Mouse (Mus musculus) kidney, embryonic 15.5 days (tissue): ENCODE results near the gene Mrm1. TPM values are rescaled to one million over a fixed set of nuclear protein-coding genes. Genes with fewer than 3 reads are reported as not detected.
"Not testable (repeated sequence)": the region's sequence is repeated elsewhere in the genome, so short reads cannot be mapped to it uniquely, and the experiment has no call there.

Source experiments
- ATAC-seq: fragments of 200-750 bp; cut with Nextera tagmentation; replicated peaks from 2 replicates; pipeline ENCODE4 v1.8.0; 2017; ENCODE audit warnings: moderate TSS enrichment; ENCODE audit not compliant: low FRiP score
- H3K27ac ChIP-seq: fragments of 300-500 bp; sonication (generic); 2 replicates; pipeline ENCODE4 v1.5.1; 2015; ENCODE audit warnings: mild to moderate bottlenecking, inconsistent platforms
- H3K27me3 ChIP-seq: fragments of 300-500 bp; sonication (generic); 2 replicates; pipeline ENCODE4 v1.6.1; 2015; ENCODE audit warnings: inconsistent platforms
- H3K36me3 ChIP-seq: fragments of 300-500 bp; sonication (generic); 2 replicates; pipeline ENCODE4 v1.6.1; 2015; ENCODE audit warnings: inconsistent platforms
- H3K4me1 ChIP-seq: fragments of 300-500 bp; sonication (generic); 2 replicates; pipeline ENCODE4 v1.6.1; 2015; ENCODE audit warnings: inconsistent platforms
- H3K4me2 ChIP-seq: fragments of 300-500 bp; sonication (generic); 2 replicates; pipeline ENCODE4 v1.6.1; 2015; ENCODE audit warnings: moderate library complexity, mild to moderate bottlenecking, inconsistent platforms
- H3K4me3 ChIP-seq: fragments of 300-500 bp; sonication (generic); replicated peaks from 2 replicates; pipeline ENCODE4 v1.5.1; 2015; ENCODE audit warnings: mild to moderate bottlenecking, inconsistent platforms
- H3K9ac ChIP-seq: fragments of 300-500 bp; sonication (generic); 2 replicates; pipeline ENCODE4 v1.6.1; 2015; ENCODE audit warnings: mild to moderate bottlenecking, inconsistent platforms
- H3K9me3 ChIP-seq: fragments of 300-500 bp; sonication (generic); replicated peaks from 2 replicates; pipeline ENCODE4 v1.6.1; 2016; ENCODE audit warnings: inconsistent platforms
- WGBS: fragments of 180-500 bp; shearing (Covaris S2); methylation state at CpG from one replicate; pipeline ENCODE4 v1.1.7; 2015; ENCODE audit warnings: mixed read lengths; 5-methylcytosine and 5-hydroxymethylcytosine counted together
- polyA plus RNA-seq: library from polyadenylated mRNA; unstranded; fragments of >200 nt; fragmentation: Nextera tagmentation; extraction: Ambion mirVana; gene quantifications from 2 replicates; pipeline ENCODE4 v1.2.1, GENCODE M21; 2015

Mrm1 gene
- 10.0 and 13.7 TPM in 2 replicates for polyA plus RNA-seq

GRCm38 (mm10) chr11:84818961-84819692, at the start of gene Mrm1:
TSS of gene Mrm1 (minus strand) at chr11:84819515.
- ATAC-seq = peak; percentile 85
- Histone ChIP-seq H3K27ac (peak within 1 kb of the TSS; percentile 88), H3K4me3 (peak within 1 kb of the TSS; percentile 82), H3K27me3 (no peaks in the 10 kb centered on the region), H3K9me3 (no peaks in the 10 kb centered on the region), H3K4me2 (peak within 1 kb of the TSS; percentile 99), H3K36me3 (peaks cover 8% of the 10 kb centered on the region; the same call in 1 of the 2 replicates), H3K9ac (peak within 1 kb of the TSS; percentile 71), H3K4me1 (peaks cover 6% of the 10 kb centered on the region; the same call in 1 of the 2 replicates)
- WGBS = under 1% methylated on average over 54 of the region's 55 CpGs

- H3K9me3 ChIP-seq = no peaks in the 10 kb centered on the region
- peaks cover 19% of the 10 kb centered on the region for H3K4me1 ChIP-seq
- no peak for ATAC-seq
- no peaks in the 10 kb centered on the region for H3K27me3 ChIP-seq
- peak overlapping the region; percentile 77 for H3K4me2 ChIP-seq
- peak overlapping the region; percentile 96 for H3K4me3 ChIP-seq
- peak overlapping the region; percentile 99 for H3K27ac ChIP-seq
- 10% methylated on average over 7 of the region's 7 CpGs for WGBS
- H3K36me3 ChIP-seq = peaks cover 15% of the 10 kb centered on the region
- H3K9ac ChIP-seq = peak overlapping the region; percentile 87
Measured at GRCm38 (mm10) chr11:84868786-84869259, 49.5 kb upstream of the Mrm1 start.

GRCm38 (mm10) chr11:84867586-84867985, 48.3 kb upstream of the Mrm1 start:
- Histone ChIP-seq H3K27ac (no peak overlapping the region), H3K4me1 (peaks cover 19% of the 10 kb centered on the region), H3K9me3 (no peaks in the 10 kb centered on the region), H3K36me3 (peaks cover 18% of the 10 kb centered on the region), H3K27me3 (no peaks in the 10 kb centered on the region), H3K9ac (no peak overlapping the region), H3K4me2 (0 out of 2 replicates have a peak overlapping the region, but pooled peaks have one; percentile 15), H3K4me3 (0 out of 2 replicates have a peak overlapping the region, but pooled peaks have one; percentile 6)
- 85% methylated on average over 2 of the region's 2 CpGs for WGBS
- ATAC-seq = no peak

GRCm38 (mm10) chr11:84865268-84865667, 46.0 kb upstream of the Mrm1 start:
- no peaks in the 10 kb centered on the region for H3K9me3 ChIP-seq
- H3K27me3 ChIP-seq = no peaks in the 10 kb centered on the region
- H3K4me2 ChIP-seq = no peak overlapping the region
- H3K27ac ChIP-seq = no peak overlapping the region
- no peak overlapping the region for H3K4me3 ChIP-seq
- peaks cover 19% of the 10 kb centered on the region for H3K4me1 ChIP-seq
- WGBS = 60% methylated on average over 2 of the region's 2 CpGs
- peaks cover 38% of the 10 kb centered on the region for H3K36me3 ChIP-seq
- no peak for ATAC-seq
- no peak overlapping the region for H3K9ac ChIP-seq

GRCm38 (mm10) chr11:84855285-84855684, 36.0 kb upstream of the Mrm1 start:
- WGBS = 95% methylated on average over 6 of the region's 6 CpGs
- Histone ChIP-seq H3K9ac (no peak overlapping the region), H3K9me3 (no peaks in the 10 kb centered on the region), H3K36me3 (peaks cover 80% of the 10 kb centered on the region), H3K4me3 (no peak overlapping the region), H3K4me2 (no peak overlapping the region), H3K27me3 (no peaks in the 10 kb centered on the region), H3K27ac (no peak overlapping the region), H3K4me1 (no peaks in the 10 kb centered on the region)
- ATAC-seq = no peak

GRCm38 (mm10) chr11:84847475-84848090, 28.3 kb upstream of the Mrm1 start:
- no peaks in the 10 kb centered on the region for H3K4me1 ChIP-seq
- no peaks in the 10 kb centered on the region for H3K27me3 ChIP-seq
- ATAC-seq = no peak
- no peak overlapping the region for H3K9ac ChIP-seq
- no peak overlapping the region for H3K4me3 ChIP-seq
- H3K9me3 ChIP-seq = no peaks in the 10 kb centered on the region
- H3K4me2 ChIP-seq = no peak overlapping the region
- no peak overlapping the region for H3K27ac ChIP-seq
- WGBS = 83% methylated on average over 7 of the region's 7 CpGs
- H3K36me3 ChIP-seq = peaks cover 80% of the 10 kb centered on the region

GRCm38 (mm10) chr11:84846741-84847474, 27.6 kb upstream of the Mrm1 start:
- Histone ChIP-seq H3K9me3 (no peaks in the 10 kb centered on the region), H3K9ac (no peak overlapping the region), H3K27ac (no peak overlapping the region), H3K4me3 (no peak overlapping the region), H3K27me3 (no peaks in the 10 kb centered on the region), H3K36me3 (peaks cover 78% of the 10 kb centered on the region), H3K4me2 (no peak overlapping the region), H3K4me1 (no peaks in the 10 kb centered on the region)
- ATAC-seq = no peak
- WGBS = 96% methylated on average over 15 of the region's 15 CpGs

- Histone ChIP-seq H3K27ac (no peak overlapping the region), H3K4me2 (no peak overlapping the region), H3K4me3 (no peak overlapping the region), H3K4me1 (no peaks in the 10 kb centered on the region), H3K9ac (no peak overlapping the region), H3K27me3 (no peaks in the 10 kb centered on the region), H3K36me3 (peaks cover 87% of the 10 kb centered on the region), H3K9me3 (no peaks in the 10 kb centered on the region)
- no peak for ATAC-seq
- 96% methylated on average over 2 of the region's 2 CpGs for WGBS
Measured at GRCm38 (mm10) chr11:84839330-84839729, 20.0 kb upstream of the Mrm1 start.

- peak overlapping the region; percentile 88 for H3K4me3 ChIP-seq
- H3K4me1 ChIP-seq = peaks cover 14% of the 10 kb centered on the region
- 75% methylated on average over 11 of the region's 11 CpGs for WGBS
- H3K9ac ChIP-seq = peak overlapping the region; percentile 76; the same call in 1 of the 2 replicates
- H3K36me3 ChIP-seq = peaks cover 46% of the 10 kb centered on the region
- not testable (repeated sequence) for H3K27me3 ChIP-seq, ATAC-seq, H3K9me3 ChIP-seq
- peak overlapping the region; percentile 88 for H3K27ac ChIP-seq
- H3K4me2 ChIP-seq = peak overlapping the region; percentile 95
Measured at GRCm38 (mm10) chr11:84829495-84829894, 10.2 kb upstream of the Mrm1 start.

- Histone ChIP-seq H3K9me3 (no peaks in the 10 kb centered on the region), H3K4me1 (peaks cover 14% of the 10 kb centered on the region), H3K4me2 (peak within 1 kb of the TSS; percentile 95), H3K27ac (peak within 1 kb of the TSS; percentile 88), H3K27me3 (no peaks in the 10 kb centered on the region), H3K9ac (peak within 1 kb of the TSS; percentile 76), H3K36me3 (peaks cover 38% of the 10 kb centered on the region), H3K4me3 (peak within 1 kb of the TSS; percentile 88)
- ATAC-seq = peak; percentile 98
- under 1% methylated on average over 62 of the region's 62 CpGs for WGBS
Measured at GRCm38 (mm10) chr11:84828516-84829399, 9.4 kb upstream of the Mrm1 start, which contains the start of gene Dhrs11. TSS of gene Dhrs11 (minus strand) at chr11:84828994.

GRCm38 (mm10) chr11:84827901-84828503, 8.7 kb upstream of the Mrm1 start:
- no peak overlapping the region for H3K27ac ChIP-seq
- WGBS = 43% methylated on average over 3 of the region's 3 CpGs
- H3K36me3 ChIP-seq = peaks cover 33% of the 10 kb centered on the region
- ATAC-seq = no peak
- H3K4me1 ChIP-seq = peaks cover 14% of the 10 kb centered on the region
- no peaks in the 10 kb centered on the region for H3K9me3 ChIP-seq
- H3K4me2 ChIP-seq = peak overlapping the region; percentile 95
- H3K27me3 ChIP-seq = no peaks in the 10 kb centered on the region
- peak overlapping the region; percentile 88 for H3K4me3 ChIP-seq
- peak overlapping the region; percentile 76 for H3K9ac ChIP-seq
